Mouse (Mus musculus) lung, postnatal 0 days (tissue): ENCODE measurements around the gene Irf2.

Source experiments
- CTCF ChIP-seq: IDR thresholded peaks from 2 replicates; pipeline ENCODE4 v1.5.1; 2016; ENCODE audit warnings: antibody characterized with exemption, mild to moderate bottlenecking
- EP300 ChIP-seq: IDR thresholded peaks from 2 replicates; pipeline ENCODE4 v1.6.1; 2016; ENCODE audit warnings: antibody characterized with exemption, mild to moderate bottlenecking, control low read depth

GRCm38 (mm10) chr8:46738601-46739000 lies 931 bp upstream of the Irf2 start:
- TF ChIP-seq CTCF (no peak), EP300 (no peak)
